Mouse (Mus musculus) liver, adult 2 months (tissue): ENCODE results near the gene Spata13.

Experiments used
- CTCF ChIP-seq: fragments of 200-500 bp; IDR thresholded peaks from 2 replicates; pipeline ENCODE4 v1.5.1; 2011; ENCODE audit warnings: low read depth, low read length, control low read depth
- POLR2A ChIP-seq: fragments of 200-500 bp; IDR thresholded peaks from 2 replicates; pipeline ENCODE4 v1.6.1; 2011; ENCODE audit warnings: low read length, control low read depth; ENCODE audit not compliant: insufficient read depth; ENCODE audit errors: extremely low read depth

GRCm38 (mm10) chr14:60726091-60726490 lies 92.3 kb downstream of the Spata13 start:
- TF ChIP-seq CTCF (no peak), POLR2A (no peak)
